Mouse (Mus musculus) erythroblast, embryonic 14.5 days (primary cell): ENCODE data around the gene Mthfs.

Source experiments
- GATA1 ChIP-seq: IDR thresholded peaks from 2 replicates; pipeline ENCODE4 v1.6.1; 2012; ENCODE audit warnings: low read length, inconsistent platforms, mixed read lengths
- TAL1 ChIP-seq: IDR thresholded peaks from 3 replicates; pipeline ENCODE4 v1.6.1; 2012; ENCODE audit warnings: low read length, inconsistent platforms, mixed read lengths

GRCm38 (mm10) chr9:89270376-89270775 lies 59.9 kb downstream of the Mthfs start:
- TF ChIP-seq GATA1 (no peak), TAL1 (no peak)
